8 mouse cellular contexts compared by ENCODE assay signal in the genomic region with DNA sequence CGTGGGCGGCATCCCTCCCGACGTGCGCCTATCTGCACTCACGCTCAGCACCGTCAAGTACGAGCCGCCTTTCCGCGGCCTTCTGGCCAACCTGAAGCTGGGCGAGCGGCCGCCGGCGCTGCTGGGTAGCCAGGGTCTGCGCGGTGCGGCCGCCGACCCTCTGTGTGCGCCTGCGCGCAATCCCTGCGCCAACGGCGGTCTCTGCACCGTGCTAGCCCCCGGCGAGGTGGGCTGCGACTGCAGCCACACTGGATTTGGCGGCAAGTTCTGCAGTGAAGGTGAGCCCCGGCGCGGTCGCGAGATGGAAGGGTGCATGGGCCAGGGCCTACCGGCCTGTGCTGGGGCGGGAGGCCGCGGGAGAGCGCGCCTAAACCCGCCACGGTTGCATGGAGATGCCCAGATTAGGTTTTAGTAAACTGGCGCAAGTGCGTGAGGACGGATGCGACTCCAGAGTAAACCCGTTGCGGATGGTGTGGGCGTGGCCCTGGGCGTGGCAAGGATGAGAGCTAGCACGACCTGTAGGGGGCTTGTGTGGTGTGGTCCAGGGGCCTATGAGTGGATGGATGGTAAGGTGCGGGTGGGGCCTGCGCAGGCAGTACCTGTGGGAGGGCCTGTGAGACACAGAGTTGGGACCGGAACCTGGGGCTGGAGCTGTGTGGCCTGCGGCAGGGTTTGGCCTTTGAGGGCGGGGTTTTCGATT. TPM values are rescaled to one million over a fixed set of nuclear protein-coding genes. Genes with fewer than 3 reads are reported as not detected.
A peak's percentile ranks its signal among the peaks of the same experiment; 100 is the strongest.
DNase-seq lines count a peak whose midpoint lies in the region; ATAC-seq and TF ChIP-seq lines count a peak whose summit lies in the region.

No protein-coding gene starts in this region.

- no peak overlapping the region for H3K27ac ChIP-seq in hindbrain, embryonic 11.5 days (ENCODE audit: low read depth, low read length)

- H3K4me3 ChIP-seq in G1E (ENCODE audit: low read depth, low read length), result peak overlapping the region; percentile 13; the same call in 1 of the 2 replicates
- H3K4me3 ChIP-seq in hindbrain, embryonic 11.5 days (ENCODE audit: low read depth, low read length), result peak overlapping the region; percentile 34

- no peak for ATAC-seq in cerebellum, adult (ENCODE audit: insufficient number of reproducible peaks, low FRiP score, low TSS enrichment)
- no peak for ATAC-seq in G1E (ENCODE audit: extremely low read depth, insufficient number of reproducible peaks, low FRiP score, poor library complexity, severe bottlenecking)
- ATAC-seq in hindbrain, embryonic 11.5 days (ENCODE audit: low FRiP score), result peak; percentile 73
- ATAC-seq in megakaryocyte-erythroid progenitor cell, adult 5-6 weeks (replicated peaks; ENCODE audit: low FRiP score, low TSS enrichment, poor library complexity, severe bottlenecking), result peak; percentile 50

- no peaks in the 10 kb centered on the region; the same call in 1 of the 2 replicates for H3K4me1 ChIP-seq in G1E (ENCODE audit: insufficient read depth, low read depth, low read length)
- H3K4me1 ChIP-seq in hindbrain, embryonic 11.5 days (replicated peaks; ENCODE audit: control insufficient read depth, insufficient read depth, low read length), result peaks cover 22% of the 10 kb centered on the region

- WGBS in hindbrain, embryonic 11.5 days, result 2% methylated on average over 60 of the region's 60 CpGs

- peak overlapping the region; percentile 59 for H3K4me2 ChIP-seq in hindbrain, embryonic 11.5 days (replicated peaks; ENCODE audit: low read depth, low read length)

- peaks cover 15% of the 10 kb centered on the region for H3K9me3 ChIP-seq in G1E (replicated peaks)
- no peaks in the 10 kb centered on the region for H3K9me3 ChIP-seq in hindbrain, embryonic 11.5 days (ENCODE audit: control insufficient read depth, low read length)

- peak; percentile 55 for DNase-seq in cerebellum, adult 9-11 months
- DNase-seq in G1E (ENCODE audit: low spot score), result no peak
- DNase-seq in hindbrain, embryonic 11.5 days (ENCODE audit: low spot score), result peak; percentile 75
- peak; percentile 65 for DNase-seq in testis, postnatal 10 days (ENCODE audit: low spot score)
- no peak for DNase-seq in natural killer cell, adult 2 months (ENCODE audit: low spot score in 2 of 2)
- no peak for DNase-seq in frontal cortex, postnatal 36 days (ENCODE audit: low spot score in 2 of 2)

- peaks cover 7% of the 10 kb centered on the region; the same call in 1 of the 2 replicates for H3K27me3 ChIP-seq in G1E (ENCODE audit: insufficient read depth, low read length)
- peaks cover 50% of the 10 kb centered on the region for H3K27me3 ChIP-seq in hindbrain, embryonic 11.5 days (ENCODE audit: control insufficient read depth, insufficient read depth, low read length)

- no peak overlapping the region; the same call in 1 of the 2 replicates for H3K9ac ChIP-seq in hindbrain, embryonic 11.5 days (ENCODE audit: low read depth, low read length)

- H3K36me3 ChIP-seq in G1E (replicated peaks), result no peaks in the 10 kb centered on the region
- no peaks in the 10 kb centered on the region for H3K36me3 ChIP-seq in hindbrain, embryonic 11.5 days (ENCODE audit: control insufficient read depth, insufficient read depth, low read length)

- no peak for TF ChIP-seq CTCF in G1E (IDR thresholded peaks at IDR 0.05; ENCODE audit: low read depth, low read length)

RNA-seq across cellular contexts. Expression of a gene that starts 10.1 kb away (rescaled TPM):
- total RNA-seq in G1E (2014; fragmentation: Nextera tagmentation), result not detected in 2 replicates
- 0.16 and 0.23 TPM in 2 replicates for total RNA-seq in G1E (2017)
- 0.03 and 0.23 TPM in 2 replicates for polyA plus RNA-seq in G1E (2012)
- 13.6 and 14.3 TPM in 2 replicates for polyA plus RNA-seq in hindbrain, embryonic 11.5 days (2014; fragmentation: Nextera tagmentation; extraction: Ambion mirVana)
- total RNA-seq in megakaryocyte-erythroid progenitor cell, adult 5-6 weeks (2014; fragmentation: Nextera tagmentation), result not detected in 2 replicates
- total RNA-seq in megakaryocyte-erythroid progenitor cell, adult 5-6 weeks (2017), result not detected in 2 replicates

RNA-seq across cellular contexts. Expression of a gene that starts 29.5 kb away (rescaled TPM):
- total RNA-seq in G1E (2014; fragmentation: Nextera tagmentation) (not detected in 2 replicates), G1E (2017) (1.5 and 3.7 TPM in 2 replicates)
- 2.3 and 3.5 TPM in 2 replicates for polyA plus RNA-seq in G1E (2012)
- polyA plus RNA-seq in hindbrain, embryonic 11.5 days (2014; fragmentation: Nextera tagmentation; extraction: Ambion mirVana), result 16.0 and 18.0 TPM in 2 replicates
- 41.2 and 64.6 TPM in 2 replicates for total RNA-seq in megakaryocyte-erythroid progenitor cell, adult 5-6 weeks (2014; fragmentation: Nextera tagmentation)
- 21.6 and 32.0 TPM in 2 replicates for total RNA-seq in megakaryocyte-erythroid progenitor cell, adult 5-6 weeks (2017)

RNA-seq across cellular contexts. Expression of a gene that starts 44.5 kb away (rescaled TPM):
- total RNA-seq in G1E (2014; fragmentation: Nextera tagmentation) (7.1 TPM in 1 of 2 replicates, not detected in the other), G1E (2017) (0.41 and 0.87 TPM in 2 replicates)
- 0.13 and 0.14 TPM in 2 replicates for polyA plus RNA-seq in G1E (2012)
- polyA plus RNA-seq in hindbrain, embryonic 11.5 days (2014; fragmentation: Nextera tagmentation; extraction: Ambion mirVana), result 1.6 and 2.1 TPM in 2 replicates
- total RNA-seq in megakaryocyte-erythroid progenitor cell, adult 5-6 weeks (2014; fragmentation: Nextera tagmentation), result 4.9 TPM in 1 of 2 replicates, not detected in the other
- total RNA-seq in megakaryocyte-erythroid progenitor cell, adult 5-6 weeks (2017), result 0.04 and 4.9 TPM in 2 replicates

Comparison
In these comparisons a context has a peak if more than half of its experiments do, and no peak if none do; other contexts are left out.
1. DNase-seq: peak in cerebellum, adult 9-11 months (single experiment), hindbrain, embryonic 11.5 days (single experiment) and testis, postnatal 10 days (single experiment); none in G1E (single experiment), natural killer cell, adult 2 months (0 of 2) and frontal cortex, postnatal 36 days (0 of 2).
2. ATAC-seq: peak in hindbrain, embryonic 11.5 days (single experiment) and megakaryocyte-erythroid progenitor cell, adult 5-6 weeks (single experiment); none in cerebellum, adult (single experiment) and G1E (single experiment).
3. RNA of a gene that starts 29.5 kb away (total RNA-seq): 21.6 to 64.6 TPM in megakaryocyte-erythroid progenitor cell, adult 5-6 weeks; 1.5 to 3.7 TPM in G1E; every median in the first group is over 4 times any median in the second.